ENCODE assay signal across 11 mouse cellular contexts in genomic region chr17:10359466-10359865, GRCm38 (mm10). TPM values are rescaled to one million over a fixed set of nuclear protein-coding genes. Genes with fewer than 3 reads are reported as not detected.
DNase-seq lines count a peak whose midpoint lies in the region; ATAC-seq and TF ChIP-seq lines count a peak whose summit lies in the region.
"Had no signal": no experiment of that assay in that cellular context is flagged by ENCODE, and none has a peak within 500 bp of the region (broad histone marks: within the 10 kb centered on the region; RNA-seq: fewer than 3 reads in every experiment).

No protein-coding gene starts in this region.

- H3K4me2 ChIP-seq in heart, postnatal 0 days (ENCODE audit: low read depth, low read length) = no peak overlapping the region
- no peak overlapping the region for H3K4me2 ChIP-seq in neural tube, embryonic 15.5 days
- H3K4me2 ChIP-seq: hindbrain, embryonic 14.5 days; neural tube, embryonic 13.5 days had no signal

- H3K9me3 ChIP-seq in heart, postnatal 0 days (replicated peaks; ENCODE audit: control insufficient read depth, low read length) = no peaks in the 10 kb centered on the region
- no peaks in the 10 kb centered on the region for H3K9me3 ChIP-seq in neural tube, embryonic 15.5 days (replicated peaks)
- H3K9me3 ChIP-seq: neural tube, embryonic 13.5 days had no signal

- DNase-seq in frontal cortex, postnatal 25 days (ENCODE audit: low spot score in 2 of 2) = no peak
- DNase-seq in ovary, adult 18-20 months (ENCODE audit: low spot score) = peak; percentile 44
- DNase-seq in ovary, postnatal 14 days (ENCODE audit: low spot score) = no peak
- no peak for DNase-seq in heart, postnatal 0 days (ENCODE audit: low spot score)
- DNase-seq in yolk sac, embryonic 10.5 days (ENCODE audit: low spot score) = peak; percentile 57
- DNase-seq in thymus, adult 2 months = no peak
- DNase-seq: forebrain, postnatal 0 days had no signal

- no peaks in the 10 kb centered on the region for H3K36me3 ChIP-seq in heart, postnatal 0 days (replicated peaks; ENCODE audit: control insufficient read depth, insufficient read depth, low read length)
- H3K36me3 ChIP-seq in neural tube, embryonic 15.5 days = no peaks in the 10 kb centered on the region
- no peaks in the 10 kb centered on the region for H3K36me3 ChIP-seq in thymus, adult 2 months (ENCODE audit: control insufficient read depth, insufficient read depth, low read length)
- H3K36me3 ChIP-seq: neural tube, embryonic 13.5 days had no signal

- WGBS in heart, postnatal 0 days = 12% methylated on average over 14 of the region's 14 CpGs
- WGBS in neural tube, embryonic 15.5 days = 92% methylated on average over 14 of the region's 14 CpGs
- 64% methylated on average over 14 of the region's 14 CpGs for WGBS in thymus, adult 2 months

- H3K4me3 ChIP-seq in heart, postnatal 0 days (ENCODE audit: low read depth, low read length) = no peak overlapping the region
- no peak overlapping the region for H3K4me3 ChIP-seq in neural tube, embryonic 15.5 days (replicated peaks)
- no peak overlapping the region for H3K4me3 ChIP-seq in thymus, adult 2 months (ENCODE audit: control insufficient read depth, insufficient read depth, low read length)
- H3K4me3 ChIP-seq: neural tube, embryonic 13.5 days had no signal

- TF ChIP-seq POLR2A in thymus, adult 2 months (IDR thresholded peaks at IDR 0.05; ENCODE audit: control insufficient read depth, extremely low read depth, insufficient read depth, low read length, poor library complexity) = no peak

- ATAC-seq in frontal cortex, adult (ENCODE audit: low TSS enrichment) = peak; percentile 27; the same call in 1 of the 2 replicates
- ATAC-seq in heart, postnatal 0 days (ENCODE audit: insufficient read depth, low read depth) = no peak
- no peak for ATAC-seq in neural tube, embryonic 15.5 days (ENCODE audit: low FRiP score)
- ATAC-seq: forebrain, postnatal 0 days had no signal

- no peak overlapping the region for H3K9ac ChIP-seq in heart, postnatal 0 days (replicated peaks; ENCODE audit: low read depth, low read length)
- H3K9ac ChIP-seq in neural tube, embryonic 15.5 days (replicated peaks) = no peak overlapping the region
- H3K9ac ChIP-seq: forebrain, postnatal 0 days; hindbrain, embryonic 14.5 days; neural tube, embryonic 13.5 days had no signal

- peaks cover 49% of the 10 kb centered on the region for H3K4me1 ChIP-seq in heart, postnatal 0 days (ENCODE audit: control insufficient read depth, insufficient read depth)
- 0 out of 2 replicates have a peak, but pooled peaks cover 4% of the 10 kb centered on the region for H3K4me1 ChIP-seq in neural tube, embryonic 15.5 days
- H3K4me1 ChIP-seq in thymus, adult 2 months (replicated peaks; ENCODE audit: control insufficient read depth, insufficient read depth, low read length) = no peaks in the 10 kb centered on the region

- no peak for TF ChIP-seq EP300 in heart, postnatal 0 days (IDR thresholded peaks at IDR 0.05; ENCODE audit: low read depth)

- H3K27ac ChIP-seq in heart, postnatal 0 days (ENCODE audit: low read depth) = peak overlapping the region; percentile 82
- H3K27ac ChIP-seq in neural tube, embryonic 15.5 days (replicated peaks) = no peak overlapping the region
- H3K27ac ChIP-seq in thymus, adult 2 months (ENCODE audit: control insufficient read depth, insufficient read depth, low read length) = no peak overlapping the region
- H3K27ac ChIP-seq: hindbrain, embryonic 14.5 days; neural tube, embryonic 13.5 days had no signal

- no peaks in the 10 kb centered on the region for H3K27me3 ChIP-seq in heart, postnatal 0 days (ENCODE audit: control insufficient read depth, insufficient read depth, low read length)
- no peaks in the 10 kb centered on the region for H3K27me3 ChIP-seq in neural tube, embryonic 15.5 days (replicated peaks)
- H3K27me3 ChIP-seq in thymus, adult 2 months (ENCODE audit: control insufficient read depth, insufficient read depth, low read length) = no peaks in the 10 kb centered on the region
- H3K27me3 ChIP-seq: neural tube, embryonic 13.5 days had no signal

- TF ChIP-seq CTCF in heart, postnatal 0 days (IDR thresholded peaks at IDR 0.05; ENCODE audit: low read depth) = no peak
- no peak for TF ChIP-seq CTCF in thymus, adult 2 months (IDR thresholded peaks at IDR 0.05; ENCODE audit: borderline replicate concordance, control insufficient read depth, extremely low read depth, insufficient read depth, low read length, poor library complexity)

RNA-seq across cellular contexts. Expression of gene Qk, which starts 39.8 kb away (rescaled TPM):
- 359 and 460 TPM in 2 replicates for total RNA-seq in heart, postnatal 0 days (2014; rRNA removed; ENCODE audit: low replicate concordance)
- polyA plus RNA-seq in heart, postnatal 0 days (2015; fragmentation: Nextera tagmentation; extraction: Ambion mirVana) = 47.6 and 54.8 TPM in 2 replicates
- polyA plus RNA-seq in neural tube, embryonic 15.5 days (2015; fragmentation: Nextera tagmentation; extraction: Ambion mirVana) = 38.9 and 44.0 TPM in 2 replicates
- polyA plus RNA-seq in thymus, adult 2 months (2012; rRNA removed) = 182 and 203 TPM in 2 replicates

Comparison
In these comparisons a context has a peak if more than half of its experiments do, and no peak if none do; other contexts are left out.
1. DNase-seq: peak in ovary, adult 18-20 months (single experiment) and yolk sac, embryonic 10.5 days (single experiment); none in frontal cortex, postnatal 25 days (0 of 2), ovary, postnatal 14 days (single experiment), heart, postnatal 0 days (single experiment) and thymus, adult 2 months (single experiment).